In genomic region chr5:96793953-96794635, GRCm38 (mm10) we compare ENCODE assay signal across 7 mouse cellular contexts. TPM values are rescaled to one million over a fixed set of nuclear protein-coding genes. Genes with fewer than 3 reads are reported as not detected.
DNase-seq lines count a peak whose midpoint lies in the region; ATAC-seq and TF ChIP-seq lines count a peak whose summit lies in the region.

No protein-coding gene starts in this region.

- no peak for TF ChIP-seq POLR2A in CH12.LX (IDR thresholded peaks at IDR 0.05; ENCODE audit: low read depth, low read length)

- no peak for ATAC-seq in hindbrain, embryonic 12.5 days (ENCODE audit: low FRiP score)
- peak; percentile 47 for ATAC-seq in lung, postnatal 0 days
- no peak for ATAC-seq in erythroblast, adult 5-6 weeks (replicated peaks; ENCODE audit: low FRiP score, poor library complexity, severe bottlenecking)

- TF ChIP-seq CTCF in CH12.LX (conservative IDR thresholded peaks at IDR 0.05 in 1 of 2, IDR thresholded peaks at IDR 0.05 in 1 of 2; ENCODE audit: low read depth in 2 of 2, low read length in 2 of 2) = no peak
- TF ChIP-seq CTCF in lung, postnatal 0 days (IDR thresholded peaks at IDR 0.05) = no peak

- no peak overlapping the region for H3K9ac ChIP-seq in CH12.LX (ENCODE audit: insufficient read depth, low read depth)
- no peak overlapping the region for H3K9ac ChIP-seq in hindbrain, embryonic 12.5 days
- H3K9ac ChIP-seq in lung, postnatal 0 days (replicated peaks; ENCODE audit: low read depth) = peak overlapping the region; percentile 95

- H3K4me2 ChIP-seq in CH12.LX (ENCODE audit: insufficient read depth, low read depth, poor library complexity, severe bottlenecking) = peak overlapping the region; percentile 98
- H3K4me2 ChIP-seq in hindbrain, embryonic 12.5 days (replicated peaks) = peak overlapping the region; percentile 73
- H3K4me2 ChIP-seq in lung, postnatal 0 days (replicated peaks; ENCODE audit: low read depth, low read length) = peak overlapping the region; percentile 69

- dilution Hi-C loops in CH12.LX (cut with MboI; ENCODE audit: extremely low pct_ligation_motif_present, extremely low pct_unique_long_range_greater_than_20kb, low sequenced_read_pairs) = no loop called here

- no peak overlapping the region for H3K4me3 ChIP-seq in CH12.LX (replicated peaks in 1 of 3; ENCODE audit: low read depth in 2 of 3, low read length in 2 of 3, poor library complexity in 1 of 3)
- peak overlapping the region; percentile 37; the same call in 1 of the 2 replicates for H3K4me3 ChIP-seq in hindbrain, embryonic 12.5 days
- peak overlapping the region; percentile 68 for H3K4me3 ChIP-seq in lung, postnatal 0 days (ENCODE audit: low read depth, low read length)

- DNase-seq in CH12.LX (ENCODE audit: extremely low read depth) (no peak), NIH3T3 (ENCODE audit: low read depth) (peak; percentile 49)
- DNase-seq in lung, postnatal 0 days (ENCODE audit: low spot score) = peak; percentile 81
- no peak for DNase-seq in layer of hippocampus, postnatal 10 days (ENCODE audit: low spot score in 2 of 2)
- DNase-seq in retina, embryonic 14.5 days (ENCODE audit: low spot score) = no peak

- WGBS in hindbrain, embryonic 12.5 days = 62% methylated on average over 10 of the region's 10 CpGs
- WGBS in lung, postnatal 0 days = 13% methylated on average over 10 of the region's 10 CpGs

- peaks cover 0 to 6% of the 10 kb centered on the region in 2 experiments; a peak in 1 of 4 replicates for H3K4me1 ChIP-seq in CH12.LX (ENCODE audit: control insufficient read depth in 1 of 2, insufficient read depth in 2 of 2)
- peaks cover 8% of the 10 kb centered on the region for H3K4me1 ChIP-seq in hindbrain, embryonic 12.5 days
- peaks cover 9% of the 10 kb centered on the region; the same call in 1 of the 2 replicates for H3K4me1 ChIP-seq in lung, postnatal 0 days (ENCODE audit: insufficient read depth, low read depth, low read length)

- no peak for TF ChIP-seq RAD21 in CH12.LX (IDR thresholded peaks at IDR 0.05; ENCODE audit: low read depth, low read length)

- H3K36me3 ChIP-seq in CH12.LX (replicated peaks in 1 of 2; ENCODE audit: control insufficient read depth in 1 of 2, insufficient read depth in 1 of 2, low read length in 1 of 2) = no peaks in the 10 kb centered on the region
- H3K36me3 ChIP-seq in hindbrain, embryonic 12.5 days = no peaks in the 10 kb centered on the region
- peaks cover 6% of the 10 kb centered on the region; the same call in 1 of the 2 replicates for H3K36me3 ChIP-seq in lung, postnatal 0 days (ENCODE audit: insufficient read depth, low read length)

- in situ Hi-C loops in CH12.LX (cut with MboI; ENCODE audit: low pct_ligation_motif_present, low pct_unique_long_range_greater_than_20kb, low sequenced_read_pairs) = no loop called here

- H3K27me3 ChIP-seq in CH12.LX (replicated peaks) = no peaks in the 10 kb centered on the region
- 0 out of 2 replicates have a peak, but pooled peaks cover 3% of the 10 kb centered on the region for H3K27me3 ChIP-seq in hindbrain, embryonic 12.5 days
- H3K27me3 ChIP-seq in lung, postnatal 0 days (replicated peaks; ENCODE audit: insufficient read depth, low read length) = no peaks in the 10 kb centered on the region

- no peak for TF ChIP-seq EP300 in CH12.LX (IDR thresholded peaks at IDR 0.05; ENCODE audit: low read length)
- TF ChIP-seq EP300 in lung, postnatal 0 days (IDR thresholded peaks at IDR 0.05) = peak; percentile 16; the same call in 1 of the 2 replicates

- no peaks in the 10 kb centered on the region for H3K9me3 ChIP-seq in CH12.LX (replicated peaks; ENCODE audit: low read length)
- H3K9me3 ChIP-seq in hindbrain, embryonic 12.5 days (replicated peaks) = no peaks in the 10 kb centered on the region
- no peaks in the 10 kb centered on the region for H3K9me3 ChIP-seq in lung, postnatal 0 days (ENCODE audit: low read length)

- H3K79me2 ChIP-seq in CH12.LX (replicated peaks; ENCODE audit: control insufficient read depth, extremely low read depth, insufficient read depth, poor library complexity, severe bottlenecking) = no peaks in the 10 kb centered on the region

- no peak overlapping the region for H3K27ac ChIP-seq in CH12.LX (ENCODE audit: insufficient read depth, low read depth)
- no peak overlapping the region for H3K27ac ChIP-seq in hindbrain, embryonic 12.5 days
- peak overlapping the region; percentile 98 for H3K27ac ChIP-seq in lung, postnatal 0 days (ENCODE audit: low read length)

TF ChIP-seq in CH12.LX, 34 proteins besides CTCF, POLR2A, EP300 and RAD21:
- TF ChIP-seq MXI1 (IDR thresholded peaks at IDR 0.05; ENCODE audit: low read depth, low read length) = no peak
- no peak for TF ChIP-seq SIN3A (IDR thresholded peaks at IDR 0.05; ENCODE audit: low read length)
- no peak for TF ChIP-seq POLR2AphosphoS2 (IDR thresholded peaks at IDR 0.05; ENCODE audit: low read depth, low read length)
- TF ChIP-seq SMC3 (IDR thresholded peaks at IDR 0.05; ENCODE audit: low read depth, low read length) = no peak
- no peak for TF ChIP-seq JUN (IDR thresholded peaks at IDR 0.05; ENCODE audit: insufficient read depth, low read depth, low read length)
- no peak for TF ChIP-seq MAZ (IDR thresholded peaks at IDR 0.05; ENCODE audit: low read depth, low read length)
- TF ChIP-seq HCFC1 (IDR thresholded peaks at IDR 0.05; ENCODE audit: low read depth, low read length) = no peak
- TF ChIP-seq RCOR1 (conservative IDR thresholded peaks at IDR 0.05; ENCODE audit: low read depth, low read length) = no peak
- TF ChIP-seq ZMIZ1 (IDR thresholded peaks at IDR 0.05; ENCODE audit: low read depth, low read length) = no peak
- TF ChIP-seq NELFE (IDR thresholded peaks at IDR 0.05; ENCODE audit: low read depth, low read length) = no peak

RNA-seq across cellular contexts. Expression of gene Anxa3, which starts 1.0 kb away (rescaled TPM):
- total RNA-seq in CH12.LX (2012; rRNA removed) (0.38 and 1.4 TPM in 2 replicates), CH12.LX (2014; rRNA removed) (not detected in 2 replicates)
- polyA plus RNA-seq in CH12.LX (2012; ENCODE audit: insufficient read length, low read depth) = 0.35 TPM in 1 of 2 replicates, not detected in the other
- polyA plus RNA-seq in hindbrain, embryonic 12.5 days (2016; fragmentation: Nextera tagmentation; extraction: Ambion mirVana) = 37.3 and 45.7 TPM in 2 replicates
- 436 and 556 TPM in 2 replicates for polyA plus RNA-seq in lung, postnatal 0 days (2015; fragmentation: Nextera tagmentation; extraction: Ambion mirVana)
- 103 and 132 TPM in 2 replicates for total RNA-seq in erythroblast, adult 5-6 weeks (2015; ENCODE audit: low replicate concordance)
- 56.5 and 76.3 TPM in 2 replicates for total RNA-seq in erythroblast, adult 5-6 weeks (2017; ENCODE audit: low replicate concordance)
- 10 to 100 TPM; 18.9 to 23.0 TPM for total RNA-seq in layer of hippocampus, postnatal 10 days (2021)

Comparison
In these comparisons a context has a peak if more than half of its experiments do, and no peak if none do; other contexts are left out.
1. DNase-seq: peak in NIH3T3 (single experiment) and lung, postnatal 0 days (single experiment); none in CH12.LX (single experiment), layer of hippocampus, postnatal 10 days (0 of 2) and retina, embryonic 14.5 days (single experiment).
2. H3K4me3 ChIP-seq: peak in hindbrain, embryonic 12.5 days (single experiment) and lung, postnatal 0 days (single experiment); none in CH12.LX (0 of 3).
3. RNA of gene Anxa3, which starts 1.0 kb away (total RNA-seq): 56.5 to 132 TPM in erythroblast, adult 5-6 weeks and 18.9 to 23.0 TPM in layer of hippocampus, postnatal 10 days; 0.38 to 1.4 TPM in CH12.LX; every median in the first group is over 4 times any median in the second.
4. Peak in every context shown above with its lines, with median percentiles within 50 percentile points of each other: H3K4me2 ChIP-seq.